Mouse (Mus musculus) hindbrain, embryonic 12.5 days (tissue): ENCODE measurements around the gene Plin4. TPM values are rescaled to one million over a fixed set of nuclear protein-coding genes. Genes with fewer than 3 reads are reported as not detected.

Experiments
- ATAC-seq: fragments of 200-750 bp; cut with Nextera tagmentation; 2 replicates; pipeline ENCODE4 v1.8.0; 2017; ENCODE audit warnings: moderate TSS enrichment; ENCODE audit not compliant: low FRiP score
- H3K27ac ChIP-seq: fragments of 300-500 bp; sonication (generic); 2 replicates; pipeline ENCODE4 v1.5.1; 2016; ENCODE audit warnings: mild to moderate bottlenecking
- H3K27me3 ChIP-seq: fragments of 300-500 bp; sonication (generic); 2 replicates; pipeline ENCODE4 v1.6.1; 2016; ENCODE audit warnings: mild to moderate bottlenecking
- H3K36me3 ChIP-seq: fragments of 300-500 bp; sonication (generic); 2 replicates; pipeline ENCODE4 v1.6.1; 2016; ENCODE audit warnings: mild to moderate bottlenecking
- H3K4me1 ChIP-seq: fragments of 300-500 bp; sonication (generic); 2 replicates; pipeline ENCODE4 v1.6.1; 2016
- H3K4me2 ChIP-seq: fragments of 300-500 bp; sonication (generic); replicated peaks from 2 replicates; pipeline ENCODE4 v1.6.1; 2016; ENCODE audit warnings: mild to moderate bottlenecking
- H3K4me3 ChIP-seq: fragments of 300-500 bp; sonication (generic); 2 replicates; pipeline ENCODE4 v1.5.1; 2016; ENCODE audit warnings: mild to moderate bottlenecking
- H3K9ac ChIP-seq: fragments of 300-500 bp; sonication (generic); 2 replicates; pipeline ENCODE4 v1.6.1; 2016; ENCODE audit warnings: mild to moderate bottlenecking, moderate library complexity
- H3K9me3 ChIP-seq: fragments of 300-500 bp; sonication (generic); replicated peaks from 2 replicates; pipeline ENCODE4 v1.6.1; 2016; ENCODE audit warnings: mild to moderate bottlenecking
- WGBS: fragments of 180-500 bp; shearing (Covaris S2); methylation state at CpG from one replicate; pipeline ENCODE4 v1.1.7; 2016; 5-methylcytosine and 5-hydroxymethylcytosine counted together
- polyA plus RNA-seq: library from polyadenylated mRNA; unstranded; fragments of >200 nt; fragmentation: Nextera tagmentation; extraction: Ambion mirVana; gene quantifications from 2 replicates; pipeline ENCODE4 v1.2.1, GENCODE M21; 2016

Plin4 gene
- polyA plus RNA-seq, 1 experiment from 2014 or later: 0.06 TPM

GRCm38 (mm10) chr17:56137839-56138613 lies 28.4 kb upstream of the Plin4 start:
- H3K36me3 ChIP-seq: no peaks in the 10 kb centered on the region
- H3K9ac ChIP-seq: peak overlapping the region; percentile 82; the same call in 1 of the 2 replicates
- no peak overlapping the region for H3K27ac ChIP-seq
- 15% methylated on average over 25 of the region's 25 CpGs for WGBS
- H3K4me1 ChIP-seq: peaks cover 71% of the 10 kb centered on the region
- H3K27me3 ChIP-seq: peaks cover 60% of the 10 kb centered on the region
- peak overlapping the region; percentile 92 for H3K4me2 ChIP-seq
- H3K9me3 ChIP-seq: no peaks in the 10 kb centered on the region
- H3K4me3 ChIP-seq: peak overlapping the region; percentile 83
- ATAC-seq: no peak

DNA sequence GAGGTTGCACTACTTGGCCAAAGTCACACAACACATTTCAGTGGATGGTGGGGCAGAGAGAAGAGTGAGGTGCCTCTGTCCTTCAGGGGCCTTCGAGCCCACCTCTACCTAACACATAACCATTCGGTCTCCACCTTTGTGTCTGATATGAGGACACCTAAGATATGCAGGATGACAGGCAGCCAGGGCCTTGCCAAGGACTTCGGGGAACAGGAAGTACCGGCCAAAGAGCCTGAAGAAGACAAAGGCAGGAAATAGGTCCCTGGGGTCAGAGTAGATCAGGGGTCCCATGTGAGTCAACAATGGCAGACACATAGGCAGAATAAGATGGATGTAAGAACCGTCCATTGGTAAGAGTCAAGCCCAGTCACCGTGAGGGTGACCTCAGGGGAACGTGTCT lies 27.0 kb upstream of the Plin4 start:
- no peak overlapping the region for H3K27ac ChIP-seq
- peaks cover 52% of the 10 kb centered on the region for H3K27me3 ChIP-seq
- H3K4me1 ChIP-seq: peaks cover 56% of the 10 kb centered on the region
- no peak overlapping the region for H3K9ac ChIP-seq
- H3K4me2 ChIP-seq: no peak overlapping the region
- WGBS: 81% methylated on average over 7 of the region's 7 CpGs
- H3K36me3 ChIP-seq: no peaks in the 10 kb centered on the region
- H3K4me3 ChIP-seq: no peak overlapping the region
- ATAC-seq: no peak
- no peaks in the 10 kb centered on the region for H3K9me3 ChIP-seq

- Histone ChIP-seq H3K36me3 (peaks cover 5% of the 10 kb centered on the region), H3K27ac (no peak overlapping the region), H3K4me2 (peak overlapping the region; percentile 48), H3K4me3 (peak overlapping the region; percentile 14), H3K9ac (no peak overlapping the region), H3K9me3 (no peaks in the 10 kb centered on the region), H3K27me3 (peaks cover 33% of the 10 kb centered on the region), H3K4me1 (peaks cover 45% of the 10 kb centered on the region)
- 3% methylated on average over 27 of the region's 27 CpGs for WGBS
- ATAC-seq: no peak
Measured at GRCm38 (mm10) chr17:56134463-56134971, 24.9 kb upstream of the Plin4 start.

DNA sequence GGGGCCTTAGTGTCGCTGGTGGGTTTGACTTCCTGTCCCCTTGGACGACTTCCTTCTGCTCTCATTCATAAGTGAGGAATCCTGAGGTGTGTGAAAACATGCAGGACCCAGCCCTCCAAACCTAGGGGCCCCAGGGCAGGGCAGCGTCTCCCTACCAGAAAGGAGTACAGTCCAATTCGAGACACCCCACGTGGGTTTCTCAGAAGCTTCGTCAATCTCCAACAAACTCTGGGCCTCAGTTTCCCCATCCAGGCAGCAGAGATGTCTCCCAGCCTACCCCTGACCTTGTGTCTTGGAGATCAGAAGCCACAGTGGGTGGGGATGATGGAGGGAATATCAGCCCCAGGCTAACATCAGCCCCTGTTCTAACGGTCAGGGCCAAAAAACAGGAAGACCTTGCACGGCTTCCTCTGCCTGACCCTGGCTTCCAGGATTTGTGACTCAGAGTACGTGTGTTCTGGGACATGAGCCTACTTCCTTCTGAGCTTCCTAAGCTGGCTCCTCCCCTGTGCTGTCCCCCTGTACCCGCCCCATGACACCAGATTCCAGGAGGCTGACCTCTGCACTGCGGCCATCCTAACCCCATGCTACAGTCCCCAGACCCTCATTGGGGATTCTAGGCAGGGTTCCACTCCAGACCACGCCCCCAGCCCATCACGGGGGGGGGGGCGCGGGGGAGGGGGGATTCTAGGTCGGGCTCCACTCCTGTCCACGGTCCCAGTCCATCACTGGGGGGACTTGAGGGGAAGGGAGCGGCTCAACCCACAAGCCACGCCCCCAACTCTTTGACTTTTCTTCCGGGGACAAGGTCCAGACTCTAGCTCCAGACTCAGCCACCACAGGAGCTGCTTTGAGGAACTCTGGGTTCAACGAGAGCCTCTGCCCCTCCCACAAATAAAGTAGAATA lies 24.1 kb upstream of the Plin4 start:
- Histone ChIP-seq H3K36me3 (peaks cover 11% of the 10 kb centered on the region), H3K27me3 (peaks cover 25% of the 10 kb centered on the region), H3K4me1 (peaks cover 37% of the 10 kb centered on the region), H3K4me2 (peak overlapping the region; percentile 48), H3K27ac (no peak overlapping the region), H3K4me3 (no peak overlapping the region), H3K9ac (no peak overlapping the region), H3K9me3 (no peaks in the 10 kb centered on the region)
- 27% methylated on average over 16 of the region's 21 CpGs for WGBS
- 0 out of 2 replicates have a peak, but pooled peaks have one; percentile 21 for ATAC-seq

GRCm38 (mm10) chr17:56132661-56133060 lies 23.1 kb upstream of the Plin4 start:
- Histone ChIP-seq H3K9me3 (no peaks in the 10 kb centered on the region), H3K4me2 (no peak overlapping the region), H3K27ac (no peak overlapping the region), H3K4me3 (no peak overlapping the region), H3K36me3 (peaks cover 20% of the 10 kb centered on the region), H3K9ac (no peak overlapping the region), H3K4me1 (peaks cover 26% of the 10 kb centered on the region), H3K27me3 (peaks cover 21% of the 10 kb centered on the region)
- 4% methylated on average over 14 of the region's 14 CpGs for WGBS
- no peak for ATAC-seq

DNA sequence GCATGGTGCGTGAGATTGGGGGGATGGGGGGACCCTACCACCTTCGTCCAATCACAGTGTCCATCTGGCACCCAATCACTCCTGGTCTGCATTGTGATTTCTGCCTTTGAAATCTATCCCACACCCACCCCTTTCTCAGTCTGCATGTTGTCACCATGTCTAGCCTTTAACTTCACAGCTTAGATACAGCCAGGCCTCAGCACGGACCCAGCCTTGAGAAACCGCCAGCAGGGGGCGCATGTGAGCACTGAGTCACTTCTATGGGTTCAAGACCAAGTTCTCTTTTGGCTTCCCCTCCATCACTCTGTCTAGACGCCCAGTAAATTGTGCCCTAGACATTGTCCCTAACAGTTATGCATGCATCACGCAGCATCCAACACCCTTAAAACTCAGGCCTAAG lies 22.2 kb upstream of the Plin4 start:
- peaks cover 19% of the 10 kb centered on the region for H3K27me3 ChIP-seq
- H3K4me2 ChIP-seq: no peak overlapping the region
- no peaks in the 10 kb centered on the region for H3K9me3 ChIP-seq
- no peak for ATAC-seq
- peaks cover 20% of the 10 kb centered on the region for H3K4me1 ChIP-seq
- WGBS: 42% methylated on average over 7 of the region's 7 CpGs
- H3K9ac ChIP-seq: no peak overlapping the region
- peaks cover 26% of the 10 kb centered on the region for H3K36me3 ChIP-seq
- no peak overlapping the region for H3K27ac ChIP-seq
- no peak overlapping the region for H3K4me3 ChIP-seq

GRCm38 (mm10) chr17:56131136-56131535 lies 21.5 kb upstream of the Plin4 start:
- H3K27me3 ChIP-seq: peaks cover 26% of the 10 kb centered on the region
- H3K27ac ChIP-seq: no peak overlapping the region
- no peak for ATAC-seq
- peaks cover 33% of the 10 kb centered on the region for H3K36me3 ChIP-seq
- no peak overlapping the region for H3K4me2 ChIP-seq
- peaks cover 20% of the 10 kb centered on the region for H3K4me1 ChIP-seq
- WGBS: 90% methylated on average over 10 of the region's 10 CpGs
- no peaks in the 10 kb centered on the region for H3K9me3 ChIP-seq
- no peak overlapping the region for H3K4me3 ChIP-seq
- H3K9ac ChIP-seq: no peak overlapping the region

DNA sequence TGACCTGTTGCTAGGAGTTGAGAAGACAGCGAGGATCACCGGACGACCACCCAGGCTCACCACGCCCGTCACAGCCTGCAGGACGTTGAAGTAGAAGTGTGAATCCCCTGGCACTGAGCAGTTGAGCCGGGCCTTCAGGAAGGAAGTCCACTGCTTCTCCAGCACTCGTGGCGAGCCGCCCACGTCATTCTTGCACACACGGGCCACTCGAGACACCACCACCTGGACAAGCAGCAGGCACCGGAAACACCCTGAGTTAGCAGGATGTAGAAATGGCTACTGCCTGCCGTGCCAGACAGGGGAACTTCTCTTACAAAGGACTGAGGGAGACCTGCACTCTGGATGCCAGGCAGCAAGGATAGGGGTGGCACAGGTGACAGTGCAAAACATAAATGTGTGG lies 18.6 kb upstream of the Plin4 start:
- Histone ChIP-seq H3K4me1 (peaks cover 7% of the 10 kb centered on the region), H3K9ac (no peak overlapping the region), H3K4me2 (no peak overlapping the region), H3K27ac (no peak overlapping the region), H3K4me3 (no peak overlapping the region), H3K27me3 (peaks cover 42% of the 10 kb centered on the region), H3K36me3 (peaks cover 44% of the 10 kb centered on the region), H3K9me3 (peaks cover 6% of the 10 kb centered on the region)
- 86% methylated on average over 15 of the region's 15 CpGs for whole genome bisulfite sequencing
- ATAC-seq: no peak

DNA sequence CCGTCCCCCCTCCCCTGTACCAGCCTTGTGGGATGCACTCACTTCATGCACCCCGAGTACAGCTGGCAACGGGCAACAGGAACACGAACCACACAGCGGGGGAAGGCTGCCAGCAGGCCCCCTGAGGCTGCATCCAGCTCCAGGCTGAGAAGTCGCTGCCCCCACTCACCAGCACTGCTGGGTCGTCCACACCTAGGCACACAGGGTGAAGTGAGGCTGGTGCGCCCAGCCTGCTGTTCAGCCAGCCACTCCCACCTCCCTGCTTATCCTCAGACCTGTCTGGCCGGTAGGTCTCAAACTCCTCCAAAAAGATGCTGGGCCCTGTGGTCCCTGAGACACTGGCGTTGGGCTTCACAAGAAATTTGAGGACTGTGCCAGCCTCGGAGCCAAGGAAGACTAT lies 16.6 kb upstream of the Plin4 start:
- no peak for ATAC-seq
- Histone ChIP-seq H3K4me2 (no peak overlapping the region), H3K4me1 (peaks cover 7% of the 10 kb centered on the region), H3K27ac (no peak overlapping the region), H3K36me3 (peaks cover 49% of the 10 kb centered on the region), H3K9me3 (peaks cover 20% of the 10 kb centered on the region), H3K4me3 (no peak overlapping the region), H3K27me3 (peaks cover 63% of the 10 kb centered on the region), H3K9ac (no peak overlapping the region)
- 72% methylated on average over 11 of the region's 11 CpGs for WGBS

DNA sequence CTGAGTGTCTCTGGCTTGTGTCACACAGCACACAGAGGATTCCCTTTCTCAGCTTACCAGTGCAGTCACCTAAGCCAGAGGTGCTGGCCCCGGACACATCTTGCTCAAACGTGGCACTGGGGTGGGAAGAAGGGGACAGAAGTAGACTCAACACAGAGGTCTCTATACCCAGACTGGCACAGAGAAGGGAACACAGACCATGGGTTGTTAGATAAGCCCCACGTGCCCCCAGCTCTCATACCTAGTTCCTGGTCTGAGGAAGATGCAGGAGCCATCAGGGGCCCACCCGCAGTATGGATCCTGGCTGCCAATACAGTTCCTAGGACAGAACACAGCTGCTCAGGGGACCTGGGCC lies 15.7 kb upstream of the Plin4 start:
- no peak overlapping the region for H3K4me3 ChIP-seq
- peaks cover 72% of the 10 kb centered on the region for H3K27me3 ChIP-seq
- peaks cover 20% of the 10 kb centered on the region for H3K9me3 ChIP-seq
- no peak overlapping the region for H3K9ac ChIP-seq
- 82% methylated on average over 4 of the region's 4 CpGs for WGBS
- ATAC-seq: no peak
- H3K36me3 ChIP-seq: peaks cover 49% of the 10 kb centered on the region
- H3K27ac ChIP-seq: no peak overlapping the region
- no peak overlapping the region for H3K4me2 ChIP-seq
- peaks cover 11% of the 10 kb centered on the region for H3K4me1 ChIP-seq

DNA sequence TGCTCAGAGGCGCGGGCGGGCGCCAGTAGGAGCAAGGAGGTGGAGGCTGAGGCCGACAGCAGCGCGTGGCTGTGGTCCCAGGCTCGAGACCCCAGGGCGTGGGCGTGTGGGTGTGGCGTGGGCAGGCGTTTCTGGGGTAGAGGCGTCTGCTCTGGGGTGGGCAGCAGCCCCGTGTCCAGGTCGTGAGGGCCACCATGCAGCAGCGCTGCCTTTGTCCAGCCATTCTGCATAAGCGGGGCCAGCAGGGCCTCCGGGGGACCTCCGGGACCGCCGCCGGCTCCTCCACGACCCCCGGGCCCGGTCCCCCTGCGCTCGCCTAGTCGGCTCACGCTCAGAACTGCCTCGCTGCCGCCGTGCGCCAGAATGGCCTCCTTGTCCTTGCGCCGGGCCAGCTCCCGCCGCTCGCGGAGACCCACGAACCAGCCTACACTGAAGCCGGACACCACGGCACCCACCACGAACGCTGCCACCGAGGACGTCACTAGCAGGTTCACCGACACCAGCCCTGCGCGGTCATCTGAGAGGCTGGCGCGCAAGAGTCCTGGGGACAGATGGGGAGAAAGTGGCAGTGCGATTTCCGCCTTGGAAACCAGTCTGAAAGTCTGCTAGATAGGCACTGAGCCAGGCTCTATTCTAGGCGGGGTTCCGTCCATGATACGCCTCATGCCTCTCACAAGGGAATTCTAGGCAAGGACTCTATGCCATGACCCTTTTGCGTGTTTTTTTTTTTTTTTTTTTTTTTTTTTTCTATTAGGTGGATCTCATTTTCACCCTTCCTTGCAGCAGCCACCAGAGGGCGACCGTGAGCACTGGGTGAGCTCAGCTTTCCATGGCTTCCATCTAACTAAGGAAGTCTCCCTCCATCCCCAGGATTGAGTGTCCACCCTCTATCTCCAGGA lies 15.0 kb upstream of the Plin4 start:
- Histone ChIP-seq H3K27me3 (peaks cover 78% of the 10 kb centered on the region), H3K4me2 (peak overlapping the region; percentile 53), H3K36me3 (peaks cover 45% of the 10 kb centered on the region), H3K4me1 (peaks cover 16% of the 10 kb centered on the region), H3K9me3 (peaks cover 20% of the 10 kb centered on the region), H3K27ac (no peak overlapping the region), H3K9ac (peak overlapping the region; percentile 51), H3K4me3 (peak overlapping the region; percentile 28)
- WGBS: 9% methylated on average over 57 of the region's 59 CpGs
- ATAC-seq: no peak
